Mouse (Mus musculus): ENCODE measurements around the gene Cd55b. TPM values are rescaled to one million over a fixed set of nuclear protein-coding genes. Genes with fewer than 3 reads are reported as not detected.

Gene Cd55b
- total RNA-seq, 2 experiments from 2014 or later, result 0.51 TPM; not detected in 1

Other genes starting within 250 kb of the Cd55b start
- gene Cd55, start 39.7 kb upstream of the Cd55b start, total RNA-seq (2021), result 10 to 100 TPM; 21.7 to 29.1 TPM
- not detected for gene Zp3r, start 206.6 kb upstream of the Cd55b start, total RNA-seq (2021)
- gene C4bp, start 238.6 kb upstream of the Cd55b start, total RNA-seq (2021), result 10 to 100 TPM; 11.4 to 14.9 TPM

All from adrenal gland, postnatal 10 days (tissue).